Mouse (Mus musculus) spleen, adult 2 months (tissue): ENCODE results near the gene Mfsd13b. TPM values are rescaled to one million over a fixed set of nuclear protein-coding genes. Genes with fewer than 3 reads are reported as not detected.
"Not testable (repeated sequence)": the region's sequence is repeated elsewhere in the genome, so short reads cannot be mapped to it uniquely, and the experiment has no call there.

ENCODE experiments used
- DNase-seq, 2 experiments: peaks; one replicate each; pipeline versions ENCODE4 v3.0.0 to v3.0.0-alpha.2; 2012 to 2021; ENCODE audit warnings: low spot score in 2 of 2, low read depth in 1 of 2
- H3K27ac ChIP-seq: fragments of 200-500 bp; 2 replicates; pipeline ENCODE4 v1.5.1; 2012; ENCODE audit warnings: low read length, inconsistent platforms; ENCODE audit not compliant: insufficient read depth
- H3K27me3 ChIP-seq: fragments of 200-500 bp; 2 replicates; pipeline ENCODE4 v1.6.1; 2012; ENCODE audit warnings: mild to moderate bottlenecking, moderate library complexity, low read length, inconsistent platforms; ENCODE audit not compliant: control insufficient read depth, insufficient read depth
- H3K36me3 ChIP-seq: fragments of 200-500 bp; 2 replicates; pipeline ENCODE4 v1.6.1; 2012; ENCODE audit warnings: mild to moderate bottlenecking, low read length, inconsistent platforms; ENCODE audit not compliant: control insufficient read depth, insufficient read depth
- H3K4me1 ChIP-seq: fragments of 200-500 bp; 2 replicates; pipeline ENCODE4 v1.6.1; 2011; ENCODE audit warnings: inconsistent platforms; ENCODE audit not compliant: control insufficient read depth, insufficient read depth, insufficient read length
- H3K4me3 ChIP-seq: fragments of 200-500 bp; 2 replicates; pipeline ENCODE4 v1.5.1; 2011; ENCODE audit warnings: mild to moderate bottlenecking, inconsistent platforms; ENCODE audit not compliant: insufficient read depth, insufficient read length; ENCODE audit errors: extremely low read depth
- CTCF ChIP-seq: fragments of 200-500 bp; IDR thresholded peaks from 2 replicates; pipeline ENCODE4 v1.5.1; 2011; ENCODE audit warnings: mild to moderate bottlenecking, inconsistent platforms; ENCODE audit not compliant: insufficient read depth, insufficient read length, insufficient replicate concordance; ENCODE audit errors: extremely low read depth
- POLR2A ChIP-seq: fragments of 200-500 bp; IDR thresholded peaks from 2 replicates; pipeline ENCODE4 v1.6.1; 2011; ENCODE audit warnings: low read depth, low read length, inconsistent platforms
- WGBS: fragments of 180-500 bp; shearing (Covaris S2); methylation state at CpG from one replicate; pipeline ENCODE4 v1.1.7; 2018; 5-methylcytosine and 5-hydroxymethylcytosine counted together
- polyA plus RNA-seq: library from polyadenylated mRNA; depleted of rRNA; stranded (reverse); fragments of >200 nt; gene quantifications from 2 replicates; pipeline ENCODE4 v1.2.3, GENCODE M21; 2012

Gene Mfsd13b
- polyA plus RNA-seq, 1 experiment, result 0.11 TPM

DNA sequence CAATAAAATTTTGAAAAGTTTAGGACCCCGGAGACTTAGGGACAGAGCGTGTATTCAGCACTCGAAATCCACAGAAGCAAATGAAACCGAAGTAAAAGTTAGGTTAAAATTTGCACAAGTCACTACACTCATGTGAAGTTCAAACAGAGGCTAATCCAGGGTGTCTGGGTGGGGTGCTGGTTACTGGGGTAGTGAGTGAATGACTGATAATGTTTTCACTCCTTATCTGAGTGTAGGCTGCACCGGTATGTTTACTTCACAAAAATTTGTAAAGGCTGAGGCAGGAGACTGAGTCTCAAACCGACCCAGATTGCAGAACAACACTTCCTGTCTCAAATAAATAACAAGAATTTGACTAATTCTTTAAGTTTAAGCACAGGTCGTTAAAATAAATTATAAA is 13.1 kb upstream of the Mfsd13b start:
- Histone ChIP-seq H3K4me1 (no peaks in the 10 kb centered on the region), H3K4me3 (no peak overlapping the region), H3K27ac (no peak overlapping the region), H3K27me3 (no peaks in the 10 kb centered on the region), H3K36me3 (no peaks in the 10 kb centered on the region)
- TF ChIP-seq CTCF, result no peak
- no peak for TF ChIP-seq POLR2A
- WGBS, result 77% methylated on average over 7 of the region's 7 CpGs
- DNase-seq, result no peak

DNA sequence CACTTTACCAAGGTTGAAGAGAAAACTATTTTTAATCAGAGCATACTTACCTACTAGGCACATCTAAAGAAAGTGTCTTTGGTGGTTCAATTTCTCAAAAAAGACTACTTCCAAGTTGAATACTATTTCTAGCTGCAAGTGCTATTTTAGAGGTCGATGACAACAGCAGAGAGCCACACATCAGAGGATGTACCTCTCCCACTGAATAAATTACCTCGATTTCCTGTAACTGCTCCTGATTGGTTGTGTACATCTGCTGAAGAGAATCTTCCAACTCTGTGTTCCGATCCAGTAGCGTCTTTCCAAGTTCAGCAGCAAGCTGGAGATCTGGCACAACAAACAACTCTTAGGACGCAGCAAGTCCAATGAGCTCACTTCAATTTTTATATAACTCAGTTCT is 12.2 kb upstream of the Mfsd13b start:
- Histone ChIP-seq H3K4me3 (no peak overlapping the region), H3K27me3 (no peaks in the 10 kb centered on the region), H3K4me1 (no peaks in the 10 kb centered on the region), H3K36me3 (no peaks in the 10 kb centered on the region), H3K27ac (no peak overlapping the region)
- TF ChIP-seq POLR2A, result no peak
- TF ChIP-seq CTCF, result no peak
- no peak for DNase-seq
- WGBS, result 82% methylated on average over 5 of the region's 5 CpGs

DNA sequence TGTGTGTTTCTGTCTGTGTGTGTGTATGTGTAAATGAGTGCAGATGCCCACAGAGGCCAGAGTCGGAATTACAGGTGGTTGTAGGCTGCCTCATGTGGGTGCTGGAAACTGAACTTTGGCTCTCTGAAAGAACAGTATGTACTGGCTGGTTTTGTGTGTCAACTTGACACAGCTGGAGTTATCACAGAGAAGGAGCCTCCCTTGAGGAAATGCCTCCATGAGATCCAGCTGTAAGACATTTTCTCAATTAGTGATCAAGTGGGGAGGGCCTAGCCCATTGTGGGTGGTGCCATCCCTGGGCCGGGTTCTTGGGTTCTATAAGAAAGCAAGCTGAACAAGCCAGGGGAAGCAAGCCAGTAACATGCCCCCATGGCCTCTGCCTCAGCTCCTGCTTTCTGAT is 9.8 kb upstream of the Mfsd13b start:
- not testable (repeated sequence) for H3K27ac ChIP-seq, DNase-seq, H3K36me3 ChIP-seq, H3K4me1 ChIP-seq, H3K27me3 ChIP-seq, H3K4me3 ChIP-seq
- WGBS, result 93% methylated on average over 2 of the region's 2 CpGs

DNA sequence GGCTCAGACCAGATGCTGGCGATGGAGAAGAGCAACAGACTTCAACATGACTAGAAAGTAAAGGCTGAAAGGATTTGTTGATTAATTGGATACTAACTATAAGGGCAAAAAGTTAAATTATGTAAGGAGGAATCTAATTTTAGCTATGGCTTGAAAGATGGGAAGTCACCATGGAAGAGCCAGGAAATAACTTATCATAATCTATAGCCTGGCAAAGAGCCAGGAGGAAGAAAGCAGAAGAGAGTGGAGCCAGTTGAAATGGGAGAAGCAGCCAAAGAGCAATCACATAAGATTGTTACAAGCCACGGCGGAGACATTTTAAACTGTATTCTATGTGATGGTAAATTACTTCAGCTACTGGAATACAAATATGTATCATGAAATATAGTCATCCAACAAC is 8.3 kb upstream of the Mfsd13b start:
- TF ChIP-seq POLR2A (no peak), CTCF (no peak)
- Histone ChIP-seq H3K27me3 (no peaks in the 10 kb centered on the region), H3K36me3 (no peaks in the 10 kb centered on the region), H3K4me3 (no peak overlapping the region), H3K27ac (no peak overlapping the region), H3K4me1 (no peaks in the 10 kb centered on the region)
- WGBS, result 79% methylated on average over 3 of the region's 3 CpGs
- no peak for DNase-seq

DNA sequence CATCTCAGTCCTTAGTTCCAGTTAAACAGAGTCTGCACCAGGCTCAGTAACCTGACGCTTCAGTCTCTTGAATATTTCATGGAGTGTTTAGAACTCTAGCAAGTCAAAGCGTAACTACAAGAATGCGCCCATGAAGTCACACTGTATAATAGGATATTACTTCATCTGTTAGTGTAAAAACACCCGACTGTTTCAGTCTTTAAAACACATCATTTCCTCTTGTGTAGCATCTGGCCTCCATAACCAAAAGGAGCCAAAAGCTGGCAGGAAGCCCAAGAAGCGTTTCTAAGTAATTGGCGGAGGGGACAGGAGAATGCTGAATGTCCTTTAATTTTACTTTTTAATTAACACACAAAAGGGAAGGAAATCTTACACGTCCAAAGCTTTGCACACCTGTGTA is 5.2 kb upstream of the Mfsd13b start:
- no peak overlapping the region for H3K27ac ChIP-seq
- H3K36me3 ChIP-seq, result no peaks in the 10 kb centered on the region
- DNase-seq, result no peak
- H3K4me1 ChIP-seq, result peaks cover 3% of the 10 kb centered on the region
- 64% methylated on average over 7 of the region's 7 CpGs for WGBS
- H3K27me3 ChIP-seq, result no peaks in the 10 kb centered on the region
- TF ChIP-seq CTCF, result no peak
- TF ChIP-seq POLR2A, result no peak
- H3K4me3 ChIP-seq, result no peak overlapping the region

DNA sequence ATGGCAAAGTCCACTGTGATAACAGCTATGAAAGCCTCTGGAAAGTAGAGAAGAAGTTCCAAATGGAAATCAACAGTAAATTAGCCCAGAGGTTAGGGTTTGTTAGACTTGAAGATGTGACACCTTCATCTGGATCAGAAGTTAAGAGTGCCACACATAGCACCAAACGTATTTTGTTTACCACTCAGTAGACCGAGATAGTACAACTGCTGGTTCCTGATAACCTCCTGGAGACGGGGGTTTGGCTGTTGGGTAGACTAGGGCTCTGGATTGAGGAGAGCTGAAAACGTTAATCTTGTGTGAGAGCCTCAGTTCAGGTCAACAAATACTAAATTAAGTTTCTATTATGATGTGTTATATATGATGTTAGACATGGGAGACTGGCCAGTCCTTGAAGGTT is 2.3 kb upstream of the Mfsd13b start:
- no peak for DNase-seq
- 0 out of 2 replicates have a peak, but pooled peaks cover 2% of the 10 kb centered on the region for H3K27me3 ChIP-seq
- TF ChIP-seq CTCF (no peak), POLR2A (no peak)
- H3K4me3 ChIP-seq, result no peak overlapping the region
- H3K4me1 ChIP-seq, result peaks cover 6% of the 10 kb centered on the region
- WGBS, result 84% methylated on average over 4 of the region's 4 CpGs
- H3K27ac ChIP-seq, result no peak overlapping the region
- no peaks in the 10 kb centered on the region for H3K36me3 ChIP-seq

DNA sequence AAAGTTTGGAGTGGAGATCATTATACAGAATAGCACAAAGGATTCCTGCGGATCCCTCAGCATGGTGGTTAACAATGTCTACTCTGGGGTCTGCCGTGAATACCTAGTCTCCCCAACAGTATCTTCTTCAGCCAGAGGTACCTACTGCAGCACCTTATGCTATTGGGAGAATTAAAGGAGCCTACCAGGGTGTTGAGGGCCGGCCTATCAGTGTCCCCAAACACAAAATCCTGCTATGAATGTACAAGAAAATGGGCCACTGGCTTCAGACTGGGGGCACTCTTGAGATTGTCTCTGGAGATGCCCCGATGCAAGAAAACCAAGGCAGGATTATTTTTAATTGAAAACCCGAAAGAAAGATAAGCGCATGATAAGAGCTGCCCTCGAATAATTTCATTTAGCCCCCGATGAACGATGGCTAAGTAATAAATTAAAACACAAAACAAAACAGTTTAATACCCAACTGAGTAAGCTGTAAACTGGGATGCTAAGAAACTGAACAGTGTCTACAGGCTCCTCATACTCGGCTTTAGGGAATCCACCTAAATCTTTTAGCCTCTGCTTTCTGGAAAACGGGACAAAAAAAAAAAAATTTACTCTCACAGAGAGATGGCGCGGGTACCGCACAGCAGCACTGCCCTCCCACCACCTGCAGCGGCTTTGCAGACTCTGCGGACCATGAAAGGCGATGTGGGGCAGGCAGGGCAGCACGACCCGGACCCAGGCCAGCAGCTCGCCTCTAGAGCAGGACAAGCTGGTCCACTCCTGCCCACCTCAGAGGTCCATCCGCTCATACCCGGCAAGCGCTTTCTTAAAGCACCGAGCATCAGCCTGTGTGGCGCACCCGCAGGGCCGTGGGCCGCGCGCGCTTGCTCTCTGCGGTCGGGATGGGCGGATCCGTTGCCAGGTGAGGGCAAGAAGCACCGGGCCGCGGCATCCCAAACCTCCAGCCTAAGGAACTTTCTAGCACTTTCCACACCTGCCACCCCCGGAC is 1.1 kb upstream of the Mfsd13b start:
- Histone ChIP-seq H3K4me3 (peak overlapping the region; percentile 67), H3K36me3 (no peaks in the 10 kb centered on the region), H3K27ac (no peak overlapping the region), H3K4me1 (peaks cover 6% of the 10 kb centered on the region), H3K27me3 (peaks cover 2% of the 10 kb centered on the region; the same call in 1 of the 2 replicates)
- WGBS, result 11% methylated on average over 39 of the region's 39 CpGs
- no peak for TF ChIP-seq POLR2A
- TF ChIP-seq CTCF, result no peak
- peak; percentile 3 to 44 for DNase-seq
